ENCODE assay signal across 9 mouse cellular contexts in the genomic region with DNA sequence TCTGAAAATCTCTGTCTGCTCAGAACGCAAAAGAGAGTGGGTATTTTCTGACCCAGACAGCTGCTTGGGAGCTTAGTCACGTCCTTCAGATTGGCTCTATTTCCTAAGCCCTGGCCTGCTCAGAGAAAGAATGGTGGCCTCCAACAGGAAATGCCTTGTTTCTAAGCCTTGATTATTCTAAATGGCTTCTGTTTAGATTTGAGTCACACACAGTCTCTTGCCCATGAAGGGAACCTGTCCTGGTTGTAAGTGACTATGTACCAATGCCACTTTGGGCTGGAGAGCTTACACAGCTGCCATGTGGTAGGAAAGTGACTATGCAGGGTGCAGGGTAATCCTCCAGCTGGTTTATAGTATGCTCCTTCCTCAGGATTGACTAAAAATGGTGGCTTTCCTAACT.
DNase-seq lines count a peak whose midpoint lies in the region; ATAC-seq and TF ChIP-seq lines count a peak whose summit lies in the region.
"Had no signal": no experiment of that assay in that cellular context is flagged by ENCODE, and none has a peak within 500 bp of the region (broad histone marks: within the 10 kb centered on the region; RNA-seq: fewer than 3 reads in every experiment).

No protein-coding gene starts in this region.

- no peak overlapping the region for H3K4me3 ChIP-seq in embryonic fibroblast, embryonic 13.5 days (ENCODE audit: insufficient read depth, low read length)
- no peak overlapping the region for H3K4me3 ChIP-seq in hindbrain, postnatal 0 days (ENCODE audit: low read length)
- H3K4me3 ChIP-seq: limb, embryonic 13.5 days had no signal

- no peak overlapping the region for H3K4me2 ChIP-seq in hindbrain, postnatal 0 days (ENCODE audit: low read depth, low read length)
- H3K4me2 ChIP-seq: limb, embryonic 13.5 days had no signal

- H3K9me3 ChIP-seq in hindbrain, postnatal 0 days (ENCODE audit: low read length): no peaks in the 10 kb centered on the region
- H3K9me3 ChIP-seq: limb, embryonic 13.5 days had no signal

- no peaks in the 10 kb centered on the region for H3K36me3 ChIP-seq in hindbrain, postnatal 0 days (ENCODE audit: insufficient read depth, low read length)

- no peak for TF ChIP-seq CTCF in embryonic fibroblast, embryonic 13.5 days (IDR thresholded peaks at IDR 0.05; ENCODE audit: borderline replicate concordance, insufficient read depth, low read length)
- TF ChIP-seq CTCF in hindbrain, postnatal 0 days (IDR thresholded peaks at IDR 0.05; ENCODE audit: low read depth): no peak

- no peaks in the 10 kb centered on the region for H3K27me3 ChIP-seq in hindbrain, postnatal 0 days (ENCODE audit: insufficient read depth, low read length)
- H3K27me3 ChIP-seq: limb, embryonic 13.5 days had no signal

- DNase-seq in heart, adult 11 months: peak; percentile 91
- DNase-seq in heart, postnatal 14 days: no peak
- peak; percentile 68 for DNase-seq in 3134 (ENCODE audit: extremely low read depth, insufficient read length, low spot score)
- peak; percentile 48 for DNase-seq in hindbrain, postnatal 0 days (ENCODE audit: low spot score)
- no peak for DNase-seq in urinary bladder, postnatal 25 days (ENCODE audit: low spot score)
- DNase-seq in thymus, postnatal 10 days (ENCODE audit: low spot score in 2 of 2): no peak
- no peak for DNase-seq in left cerebral cortex, postnatal 4 days

- peak overlapping the region; percentile 99 for H3K27ac ChIP-seq in embryonic fibroblast, embryonic 13.5 days (ENCODE audit: insufficient read depth, low read length)
- peak overlapping the region; percentile 78 for H3K27ac ChIP-seq in hindbrain, postnatal 0 days
- H3K27ac ChIP-seq: limb, embryonic 13.5 days had no signal

- 31% methylated on average over 2 of the region's 2 CpGs for WGBS in hindbrain, postnatal 0 days

- no peak for TF ChIP-seq POLR2A in embryonic fibroblast, embryonic 13.5 days (IDR thresholded peaks at IDR 0.05; ENCODE audit: low read depth, low read length)

- ATAC-seq in hindbrain, postnatal 0 days: peak; percentile 44

- H3K9ac ChIP-seq in hindbrain, postnatal 0 days (replicated peaks; ENCODE audit: low read length): no peak overlapping the region
- H3K9ac ChIP-seq: limb, embryonic 13.5 days had no signal

- intact Hi-C loops in heart, postnatal 14 days (cut with DNase I): no loop called here
- intact Hi-C loops in left cerebral cortex, postnatal 4 days (cut with DNase I): no loop called here

- peaks cover 23% of the 10 kb centered on the region for H3K4me1 ChIP-seq in embryonic fibroblast, embryonic 13.5 days (ENCODE audit: control insufficient read depth, insufficient read depth, low read length)
- H3K4me1 ChIP-seq in hindbrain, postnatal 0 days (ENCODE audit: insufficient read depth, low read length): peaks cover 25% of the 10 kb centered on the region; the same call in 1 of the 2 replicates

Comparison
In these comparisons a context has a peak if more than half of its experiments do, and no peak if none do; other contexts are left out.
1. DNase-seq: peak in heart, adult 11 months (single experiment), 3134 (single experiment) and hindbrain, postnatal 0 days (single experiment); none in heart, postnatal 14 days (0 of 2), urinary bladder, postnatal 25 days (single experiment), thymus, postnatal 10 days (0 of 2) and left cerebral cortex, postnatal 4 days (single experiment).